Mouse (Mus musculus): ENCODE measurements around the gene Pla2g3. TPM values are rescaled to one million over a fixed set of nuclear protein-coding genes. Genes with fewer than 3 reads are reported as not detected.

The Pla2g3 gene
- polyA plus RNA-seq, 1 experiment from 2014 or later, result 0.44 TPM

DNA sequence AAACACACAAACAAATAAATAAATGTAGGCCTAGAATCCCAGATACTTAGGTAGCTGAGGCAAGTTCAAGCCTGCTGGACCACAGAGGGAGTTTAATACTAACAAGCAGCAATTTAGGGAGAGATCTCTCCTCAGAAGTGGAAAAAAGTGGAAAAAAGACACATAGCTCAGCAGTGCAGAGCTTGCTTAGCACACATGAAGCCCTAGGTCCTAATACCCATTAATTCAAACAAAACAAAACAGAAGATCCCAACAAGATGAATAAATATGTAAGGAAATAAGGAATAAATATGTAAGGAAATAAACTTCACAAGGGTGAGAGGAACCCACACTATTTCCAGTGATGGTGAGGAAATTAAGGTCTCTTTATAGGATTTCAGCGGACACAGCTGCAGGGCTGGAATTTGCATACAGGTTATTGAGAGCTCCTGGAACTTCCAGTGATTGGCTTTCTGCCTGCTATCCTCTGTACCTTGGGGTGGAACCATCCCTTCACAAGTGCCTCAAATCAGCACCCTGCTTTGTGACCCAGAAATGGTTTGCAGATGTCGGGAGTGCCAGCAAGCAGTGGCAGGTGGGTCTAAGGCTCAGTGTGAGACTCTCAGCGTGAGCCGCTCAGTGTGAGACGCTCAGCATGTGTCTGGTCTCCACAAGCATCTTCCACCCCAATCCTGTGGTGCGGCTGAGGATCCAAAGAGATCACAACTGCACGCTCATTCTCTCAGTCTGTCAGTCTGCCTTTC, 35.9 kb downstream of the Pla2g3 start:
- Histone ChIP-seq H3K9me3 (no peaks in the 10 kb centered on the region), H3K4me1 (no peaks in the 10 kb centered on the region), H3K4me3 (no peak overlapping the region), H3K4me2 (no peak overlapping the region), H3K27ac (no peak overlapping the region), H3K36me3 (peaks cover 99% of the 10 kb centered on the region), H3K27me3 (no peaks in the 10 kb centered on the region), H3K9ac (no peak overlapping the region)
- no peak for ATAC-seq (ENCODE audit: borderline replicate concordance, extremely low read depth, low FRiP score, low TSS enrichment)
- 79% methylated on average over 7 of the region's 7 CpGs for WGBS

DNA sequence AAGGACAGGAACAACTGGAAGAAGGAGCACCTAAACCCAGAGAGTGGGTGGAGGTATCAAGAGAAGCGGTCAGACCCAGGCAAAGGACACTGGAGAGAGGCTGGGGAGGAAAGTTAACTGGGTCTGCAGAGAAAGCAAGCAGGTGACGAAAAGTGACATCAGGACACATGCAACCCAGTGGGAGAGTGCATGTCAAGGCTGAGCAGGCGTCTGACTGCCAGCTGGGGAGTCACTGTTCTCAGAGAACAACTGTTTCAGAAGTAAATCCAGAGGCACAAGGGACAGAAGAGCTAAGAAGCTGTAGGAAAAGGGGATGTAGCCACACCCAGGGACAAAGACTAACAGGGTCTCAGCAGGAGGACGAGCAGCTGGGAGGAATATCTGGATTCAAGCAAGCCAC, 37.5 kb downstream of the Pla2g3 start:
- H3K27ac ChIP-seq, result no peak overlapping the region
- no peak overlapping the region for H3K4me3 ChIP-seq
- WGBS, result 81% methylated on average over 4 of the region's 4 CpGs
- no peaks in the 10 kb centered on the region for H3K9me3 ChIP-seq
- no peak overlapping the region for H3K9ac ChIP-seq
- H3K36me3 ChIP-seq, result peaks cover 99% of the 10 kb centered on the region
- no peak for ATAC-seq (ENCODE audit: borderline replicate concordance, extremely low read depth, low FRiP score, low TSS enrichment)
- no peaks in the 10 kb centered on the region for H3K27me3 ChIP-seq
- H3K4me2 ChIP-seq, result no peak overlapping the region
- H3K4me1 ChIP-seq, result no peaks in the 10 kb centered on the region

DNA sequence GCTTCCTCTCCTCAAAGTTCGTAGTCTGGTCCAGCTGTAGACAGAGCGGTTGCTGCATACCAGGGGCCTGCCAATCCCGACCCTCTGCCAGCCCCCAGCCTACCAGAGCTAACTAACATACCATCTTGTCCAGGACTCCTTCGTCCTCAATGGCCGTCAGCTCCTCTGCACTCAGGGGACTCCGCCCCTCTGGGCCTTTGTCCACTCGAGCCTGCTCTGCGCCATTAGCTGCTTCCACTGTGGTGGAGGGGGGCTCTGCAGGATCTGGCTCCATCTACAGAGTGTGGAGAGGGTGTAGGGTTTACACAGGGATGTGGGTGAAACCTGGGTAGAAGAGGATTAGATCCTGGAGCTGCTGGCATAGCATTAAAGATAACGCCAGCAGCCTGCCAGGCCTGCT, 38.1 kb downstream of the Pla2g3 start:
- no peak overlapping the region for H3K4me3 ChIP-seq
- H3K4me2 ChIP-seq, result no peak overlapping the region
- H3K36me3 ChIP-seq, result peaks cover 99% of the 10 kb centered on the region
- WGBS, result 80% methylated on average over 9 of the region's 9 CpGs
- no peaks in the 10 kb centered on the region for H3K27me3 ChIP-seq
- H3K9me3 ChIP-seq, result no peaks in the 10 kb centered on the region
- no peak for ATAC-seq (ENCODE audit: borderline replicate concordance, extremely low read depth, low FRiP score, low TSS enrichment)
- no peak overlapping the region for H3K27ac ChIP-seq
- H3K4me1 ChIP-seq, result no peaks in the 10 kb centered on the region
- H3K9ac ChIP-seq, result no peak overlapping the region

DNA sequence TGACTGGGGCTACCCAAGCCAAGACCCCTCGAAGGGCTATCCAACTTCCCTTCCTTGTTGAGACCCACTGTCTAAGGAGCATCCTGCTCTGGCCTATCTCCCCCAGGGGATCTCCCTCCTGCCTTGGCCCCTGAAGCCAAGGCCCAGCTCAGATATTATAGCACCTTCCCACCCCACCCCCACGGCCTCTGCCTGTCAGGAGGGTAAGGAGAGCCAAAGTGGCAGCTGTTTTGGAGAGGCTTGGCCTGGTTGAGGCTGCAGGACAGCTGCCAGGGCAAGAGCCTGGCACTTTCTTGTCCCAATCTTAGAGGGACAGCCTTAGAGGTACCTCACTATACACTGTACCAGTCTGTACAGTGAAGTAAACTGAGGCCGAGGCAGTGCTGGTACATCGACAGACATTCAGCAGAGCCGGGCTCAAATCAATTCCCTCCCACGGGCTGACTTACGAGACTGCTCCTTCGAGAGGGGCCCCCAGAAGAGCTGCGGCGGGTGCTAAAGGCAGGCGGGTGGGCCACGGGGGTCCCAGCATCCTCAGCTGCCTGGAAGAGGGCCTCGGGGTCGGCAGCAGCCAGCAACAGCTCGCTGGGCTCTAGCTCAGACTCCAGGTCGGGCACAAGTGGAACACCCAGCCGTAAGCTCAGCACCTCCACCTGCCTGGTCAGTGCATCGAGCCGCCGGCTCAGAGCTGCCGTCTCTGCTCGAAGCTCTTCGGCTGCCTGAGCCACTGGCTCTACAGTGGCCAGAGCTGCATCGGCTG, 39.1 kb downstream of the Pla2g3 start:
- no peak overlapping the region for H3K9ac ChIP-seq

DNA sequence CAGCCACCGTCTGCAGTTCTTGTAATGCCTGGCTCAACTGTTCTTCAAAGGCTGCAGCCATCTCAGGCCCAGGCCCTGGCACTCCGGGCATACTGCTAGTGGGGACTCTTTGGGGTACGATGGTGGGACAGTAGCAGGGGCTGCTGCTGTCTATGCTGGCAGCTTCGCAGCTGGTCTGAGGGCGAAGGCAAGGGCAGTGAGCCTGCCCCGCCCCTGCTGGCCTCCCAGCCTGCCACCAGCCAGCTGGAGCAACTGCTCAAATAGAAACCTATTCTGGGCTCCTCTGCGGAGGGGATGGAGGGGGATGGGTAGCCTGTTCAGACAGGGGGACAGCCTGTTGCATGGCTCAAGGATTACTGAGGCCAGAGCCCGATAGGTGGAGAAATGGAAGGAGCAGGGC, 39.7 kb downstream of the Pla2g3 start:
- Histone ChIP-seq H3K27ac (no peak overlapping the region), H3K27me3 (no peaks in the 10 kb centered on the region), H3K9me3 (no peaks in the 10 kb centered on the region), H3K4me1 (no peaks in the 10 kb centered on the region), H3K4me3 (no peak overlapping the region), H3K36me3 (peaks cover 99% of the 10 kb centered on the region), H3K9ac (no peak overlapping the region), H3K4me2 (no peak overlapping the region)
- ATAC-seq (ENCODE audit: borderline replicate concordance, extremely low read depth, low FRiP score, low TSS enrichment), result no peak
- WGBS, result 83% methylated on average over 8 of the region's 8 CpGs

More for the DNA sequence above, 39.1 kb downstream of the Pla2g3 start:
- H3K4me2 ChIP-seq, result no peak overlapping the region
- no peaks in the 10 kb centered on the region for H3K9me3 ChIP-seq
- no peak overlapping the region for H3K27ac ChIP-seq
- H3K4me1 ChIP-seq, result no peaks in the 10 kb centered on the region
- H3K36me3 ChIP-seq, result peaks cover 99% of the 10 kb centered on the region
- 88% methylated on average over 24 of the region's 24 CpGs for WGBS
- H3K27me3 ChIP-seq, result no peaks in the 10 kb centered on the region
- no peak overlapping the region for H3K4me3 ChIP-seq
- ATAC-seq (ENCODE audit: borderline replicate concordance, extremely low read depth, low FRiP score, low TSS enrichment), result no peak

DNA sequence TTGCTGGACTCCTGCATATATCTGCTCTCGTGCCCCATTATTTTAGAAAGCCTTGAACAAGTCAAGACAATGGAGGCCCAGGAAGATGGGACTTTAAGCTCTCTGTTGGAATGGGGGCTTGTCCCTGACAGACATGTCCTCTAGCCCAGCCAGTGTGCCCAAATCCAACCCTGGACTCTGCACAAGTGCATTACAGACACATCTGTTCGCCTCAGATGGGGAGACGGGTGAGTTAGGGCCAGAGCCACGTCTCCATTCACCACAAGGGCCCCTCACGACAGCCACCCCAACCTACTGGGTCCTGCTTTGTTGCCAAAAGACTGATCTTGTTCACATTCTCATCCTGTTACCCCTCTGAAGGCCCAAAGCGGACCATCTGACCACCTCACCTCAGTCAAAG, 40.1 kb downstream of the Pla2g3 start:
- Histone ChIP-seq H3K4me1 (no peaks in the 10 kb centered on the region), H3K9me3 (no peaks in the 10 kb centered on the region), H3K9ac (no peak overlapping the region), H3K27me3 (no peaks in the 10 kb centered on the region), H3K4me2 (no peak overlapping the region), H3K27ac (no peak overlapping the region), H3K36me3 (peaks cover 99% of the 10 kb centered on the region), H3K4me3 (no peak overlapping the region)
- 87% methylated on average over 6 of the region's 6 CpGs for WGBS
- no peak for ATAC-seq (ENCODE audit: borderline replicate concordance, extremely low read depth, low FRiP score, low TSS enrichment)

DNA sequence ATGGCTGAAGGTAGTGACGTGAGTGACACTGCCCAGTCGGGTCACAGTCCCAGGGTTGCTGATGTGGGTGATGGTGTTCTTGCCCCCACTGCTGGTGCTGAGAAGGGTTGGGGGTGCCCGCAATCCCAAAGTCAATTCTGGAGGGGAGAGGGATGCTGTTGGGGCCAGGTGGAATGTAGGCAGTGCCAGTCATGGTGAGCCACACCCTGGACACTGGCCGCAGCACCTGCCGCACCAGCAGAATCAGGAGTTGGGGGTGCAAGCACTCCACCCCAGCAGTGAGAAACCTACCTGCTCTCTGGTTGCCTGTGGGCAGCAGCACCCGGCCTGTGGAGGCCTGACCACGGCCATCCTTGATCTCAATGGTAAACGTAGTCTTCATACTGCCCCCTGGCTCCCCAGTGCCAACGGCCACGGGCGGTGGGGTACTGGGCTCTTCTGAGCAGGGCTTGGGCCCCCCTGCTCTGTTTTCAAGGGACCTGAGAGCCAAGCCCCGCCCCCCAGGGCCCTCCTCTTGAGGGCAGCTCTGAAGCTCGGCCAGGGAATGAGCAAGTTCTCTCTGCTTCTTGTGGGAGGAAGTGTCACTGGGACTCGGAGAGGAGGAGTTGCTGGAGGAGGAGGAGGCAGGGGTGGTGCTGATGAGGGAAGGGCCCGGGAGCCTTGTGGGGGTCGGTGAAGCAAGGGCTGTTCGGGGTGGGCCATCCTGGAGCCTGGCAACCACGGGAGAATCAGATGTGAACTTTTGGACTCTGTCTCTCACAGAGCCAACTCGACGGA, 41.6 kb downstream of the Pla2g3 start:
- Histone ChIP-seq H3K36me3 (peaks cover 96% of the 10 kb centered on the region), H3K4me3 (no peak overlapping the region), H3K4me2 (no peak overlapping the region), H3K27ac (no peak overlapping the region), H3K4me1 (no peaks in the 10 kb centered on the region), H3K9me3 (no peaks in the 10 kb centered on the region), H3K9ac (no peak overlapping the region), H3K27me3 (no peaks in the 10 kb centered on the region)
- no peak for ATAC-seq (ENCODE audit: borderline replicate concordance, extremely low read depth, low FRiP score, low TSS enrichment)
- 67% methylated on average over 20 of the region's 20 CpGs for WGBS

DNA sequence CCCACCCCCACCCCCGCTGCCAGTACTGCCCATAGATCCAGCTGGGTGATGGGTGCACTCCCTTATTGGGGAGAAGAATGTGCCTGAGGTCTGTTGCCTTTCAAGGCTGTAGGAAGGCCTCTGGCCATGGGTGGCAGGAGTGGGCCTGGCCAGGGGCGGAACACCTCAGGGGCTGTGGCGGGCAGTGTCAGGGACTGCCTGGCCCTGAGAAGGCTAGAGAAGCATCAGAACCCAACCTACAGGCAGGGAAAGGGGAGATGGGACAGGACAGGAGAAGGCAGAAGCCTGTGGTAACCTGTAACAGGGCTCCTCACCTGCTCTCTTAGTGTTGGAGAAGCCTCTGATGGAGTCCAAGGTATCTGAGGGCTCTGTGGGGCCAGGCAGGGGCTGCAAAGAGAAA, 42.6 kb downstream of the Pla2g3 start:
- H3K36me3 ChIP-seq, result peaks cover 86% of the 10 kb centered on the region
- 94% methylated on average over 3 of the region's 3 CpGs for WGBS
- no peak for ATAC-seq (ENCODE audit: borderline replicate concordance, extremely low read depth, low FRiP score, low TSS enrichment)

DNA sequence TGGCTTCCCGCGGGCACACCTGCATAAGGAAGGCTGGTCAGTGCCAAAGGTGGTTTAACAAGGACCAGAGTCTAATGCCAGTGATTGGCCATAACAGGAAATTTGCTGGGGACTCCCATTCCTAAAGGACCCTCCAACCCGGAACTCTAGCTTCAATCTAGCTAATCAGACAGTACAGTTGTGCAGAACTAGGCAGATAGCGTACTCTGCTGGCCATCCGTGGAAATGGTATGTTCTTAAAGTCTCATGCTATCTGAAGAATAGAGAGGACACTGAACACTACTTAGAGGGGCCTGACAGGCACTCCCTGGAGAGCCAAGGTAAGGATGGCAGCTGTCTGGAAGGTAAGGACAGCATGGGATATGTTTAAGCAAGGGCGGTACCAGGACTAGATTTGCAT, 43.5 kb downstream of the Pla2g3 start:
- Histone ChIP-seq H3K36me3 (peaks cover 77% of the 10 kb centered on the region), H3K4me3 (no peak overlapping the region), H3K27me3 (no peaks in the 10 kb centered on the region), H3K9me3 (no peaks in the 10 kb centered on the region), H3K4me1 (peaks cover 10% of the 10 kb centered on the region), H3K27ac (no peak overlapping the region), H3K9ac (no peak overlapping the region), H3K4me2 (no peak overlapping the region)
- 84% methylated on average over 6 of the region's 6 CpGs for WGBS
- no peak for ATAC-seq (ENCODE audit: borderline replicate concordance, extremely low read depth, low FRiP score, low TSS enrichment)

More for the DNA sequence above, 42.6 kb downstream of the Pla2g3 start:
- Histone ChIP-seq H3K27ac (no peak overlapping the region), H3K4me2 (no peak overlapping the region), H3K9me3 (no peaks in the 10 kb centered on the region), H3K4me3 (no peak overlapping the region), H3K4me1 (peaks cover 5% of the 10 kb centered on the region; the same call in 1 of the 2 replicates), H3K9ac (no peak overlapping the region), H3K27me3 (no peaks in the 10 kb centered on the region)

DNA sequence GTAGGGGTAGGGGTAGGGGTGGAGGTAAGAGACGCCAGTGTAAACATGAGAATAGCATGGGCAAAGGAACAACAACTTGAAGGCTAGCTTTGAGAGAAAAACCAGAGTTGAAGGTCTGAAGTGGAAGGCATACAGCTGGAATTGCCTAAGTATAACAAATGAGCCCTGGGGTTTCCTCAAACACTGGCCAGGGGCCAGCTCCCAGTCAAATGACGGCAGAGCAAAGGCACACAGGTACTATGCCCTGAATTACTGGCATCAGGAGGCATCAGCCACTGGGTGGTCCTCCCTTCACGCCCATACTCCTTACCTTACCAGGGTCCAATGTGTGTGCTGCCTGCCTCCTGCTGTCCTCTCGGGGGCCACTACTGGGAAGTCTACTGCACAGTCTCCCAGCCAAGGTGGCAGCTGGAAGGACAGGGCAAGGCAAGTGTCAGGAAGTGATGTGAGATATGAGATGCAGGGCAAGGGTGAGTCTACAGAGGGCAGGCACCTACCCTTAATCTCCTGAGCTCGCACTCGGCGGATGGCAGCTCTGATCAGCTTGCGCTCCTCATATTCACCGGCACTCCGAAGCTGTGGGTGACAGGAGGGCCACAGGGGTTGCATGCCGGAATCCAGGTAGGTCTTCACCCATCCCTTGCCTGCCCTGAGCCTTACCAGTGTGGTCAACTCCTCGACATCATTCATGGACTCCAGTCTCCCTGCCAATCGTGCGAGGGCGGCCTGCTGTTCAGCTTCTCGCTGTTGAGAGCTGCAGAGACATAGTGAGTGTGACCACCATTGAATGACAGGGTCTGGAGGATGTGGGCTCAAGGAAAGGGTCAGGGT, 44.2 kb downstream of the Pla2g3 start:
- Histone ChIP-seq H3K36me3 (peaks cover 70% of the 10 kb centered on the region), H3K9ac (no peak overlapping the region), H3K4me1 (peaks cover 16% of the 10 kb centered on the region), H3K27me3 (no peaks in the 10 kb centered on the region), H3K9me3 (no peaks in the 10 kb centered on the region), H3K27ac (no peak overlapping the region), H3K4me3 (no peak overlapping the region), H3K4me2 (no peak overlapping the region)
- ATAC-seq (ENCODE audit: borderline replicate concordance, extremely low read depth, low FRiP score, low TSS enrichment), result no peak
- 81% methylated on average over 16 of the region's 16 CpGs for WGBS

DNA sequence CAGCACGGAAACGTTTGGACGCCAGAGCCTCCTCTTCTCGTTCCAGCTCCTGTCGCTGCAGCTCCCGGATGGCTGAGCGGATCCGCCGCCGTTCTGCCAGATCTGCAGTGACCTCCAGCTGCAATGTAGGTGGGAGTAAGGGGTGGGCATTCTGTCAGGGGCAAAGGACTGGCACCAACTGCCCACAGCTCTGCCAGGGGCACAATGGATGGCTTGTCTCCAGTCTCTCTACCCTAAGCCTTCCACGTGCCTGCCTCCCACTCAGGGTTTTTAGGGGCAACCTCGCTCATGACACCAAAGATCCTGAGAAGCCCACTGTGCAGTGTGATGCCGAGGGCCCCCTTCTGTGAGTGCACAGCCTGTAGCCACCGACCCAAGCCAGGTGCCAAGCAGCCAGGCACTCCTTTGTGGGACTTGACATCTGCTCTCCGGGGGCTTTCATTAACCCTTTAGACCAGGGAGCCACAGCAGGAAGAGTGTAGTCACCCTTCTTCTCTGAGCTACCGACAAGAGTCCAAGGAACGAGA, 45.4 kb downstream of the Pla2g3 start:
- 90% methylated on average over 17 of the region's 17 CpGs for WGBS
- Histone ChIP-seq H3K4me1 (peaks cover 28% of the 10 kb centered on the region), H3K27me3 (no peaks in the 10 kb centered on the region), H3K9ac (no peak overlapping the region), H3K27ac (no peak overlapping the region), H3K4me2 (no peak overlapping the region), H3K4me3 (no peak overlapping the region), H3K9me3 (no peaks in the 10 kb centered on the region), H3K36me3 (peaks cover 58% of the 10 kb centered on the region)
- ATAC-seq (ENCODE audit: borderline replicate concordance, extremely low read depth, low FRiP score, low TSS enrichment), result no peak
